Mouse (Mus musculus) cortical plate, adult 2 months (tissue): ENCODE results near the gene Gm5447.

Source experiments
- CTCF ChIP-seq: fragments of 200-500 bp; IDR thresholded peaks from 2 replicates; pipeline ENCODE4 v1.5.1; 2011; ENCODE audit warnings: mild to moderate bottlenecking, control low read depth, low read length; ENCODE audit not compliant: insufficient read depth; ENCODE audit errors: extremely low read depth
- POLR2A ChIP-seq: fragments of 200-500 bp; IDR thresholded peaks from 2 replicates; pipeline ENCODE4 v1.6.1; 2011; ENCODE audit warnings: mild to moderate bottlenecking, low read length, control low read depth; ENCODE audit not compliant: insufficient read depth; ENCODE audit errors: extremely low read depth

DNA sequence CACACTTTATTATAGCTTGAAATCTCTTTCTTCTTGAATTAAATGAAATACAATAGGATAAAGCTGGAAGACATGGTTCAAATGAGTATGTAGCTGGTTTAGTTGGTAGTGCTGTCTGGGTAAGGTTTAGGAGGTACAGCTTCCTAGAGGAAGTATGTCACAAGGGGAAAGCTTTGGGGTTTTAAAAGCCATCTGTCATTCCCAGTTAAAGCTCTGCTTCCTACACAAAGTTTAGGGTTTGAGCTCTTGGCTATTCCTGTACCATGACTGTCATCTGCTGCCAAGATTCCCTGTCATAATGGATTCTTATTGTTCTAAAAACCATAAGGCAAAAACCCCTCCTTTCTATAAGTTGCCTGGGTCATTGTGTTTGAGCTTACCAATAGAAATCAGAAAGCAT is 28.2 kb upstream of the Gm5447 start:
- TF ChIP-seq CTCF (no peak), POLR2A (no peak)
